Mouse (Mus musculus): ENCODE data around the gene Arsb. TPM values are rescaled to one million over a fixed set of nuclear protein-coding genes. Genes with fewer than 3 reads are reported as not detected.

The Arsb gene
- polyA plus RNA-seq, 1 experiment from 2014 or later = 7.8 TPM

DNA sequence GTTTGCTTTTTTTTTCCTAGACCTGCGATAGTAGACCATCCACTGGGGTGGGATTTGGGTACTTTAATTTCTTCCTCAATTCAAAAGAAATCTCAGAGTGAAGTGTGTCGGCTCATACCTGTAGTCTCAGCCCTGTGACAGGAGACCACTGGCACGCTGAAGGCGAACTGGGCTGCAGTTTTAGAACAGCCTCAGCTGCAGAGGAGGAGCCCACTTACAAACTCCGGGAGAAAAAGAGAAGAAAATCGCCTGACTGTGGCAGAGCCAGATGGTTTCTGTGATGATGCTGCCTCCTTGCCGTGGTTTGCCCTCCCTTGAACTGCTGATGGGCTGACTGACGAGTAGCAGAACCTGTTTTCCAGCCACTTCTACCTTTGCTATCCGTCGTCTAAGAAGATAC is 100.3 kb downstream of the Arsb start:
- no peak overlapping the region for H3K27ac ChIP-seq (replicated peaks; ENCODE audit: low read depth, low read length)
- no peaks in the 10 kb centered on the region for H3K36me3 ChIP-seq (replicated peaks; ENCODE audit: control insufficient read depth, insufficient read depth, low read depth, low read length)
- no peak overlapping the region for H3K4me3 ChIP-seq (ENCODE audit: low read depth, low read length)
- no peak for ATAC-seq (replicated peaks; ENCODE audit: insufficient number of reproducible peaks, low FRiP score, low TSS enrichment, low read depth)
- no peak for DNase-seq (ENCODE audit: low spot score)
- H3K9me3 ChIP-seq (replicated peaks; ENCODE audit: control insufficient read depth, low read length) = peaks cover 3% of the 10 kb centered on the region; the same call in 1 of the 2 replicates
- 73% methylated on average over 10 of the region's 10 CpGs for WGBS
- no peak overlapping the region for H3K4me2 ChIP-seq (ENCODE audit: low read depth, low read length)
- no peak overlapping the region for H3K9ac ChIP-seq (replicated peaks; ENCODE audit: low read length)
- no peaks in the 10 kb centered on the region for H3K27me3 ChIP-seq (ENCODE audit: control insufficient read depth, insufficient read depth, low read length)
- no peaks in the 10 kb centered on the region for H3K4me1 ChIP-seq (ENCODE audit: control insufficient read depth, insufficient read depth, low read length)

- no peak overlapping the region for H3K9ac ChIP-seq (replicated peaks; ENCODE audit: low read length)
- WGBS = 94% methylated on average over 6 of the region's 6 CpGs
- no peaks in the 10 kb centered on the region for H3K36me3 ChIP-seq (replicated peaks; ENCODE audit: control insufficient read depth, insufficient read depth, low read depth, low read length)
Measured at GRCm38 (mm10) chr13:93872591-93872990, 101.2 kb downstream of the Arsb start.

GRCm38 (mm10) chr13:93877924-93878323 is 106.5 kb downstream of the Arsb start:
- ATAC-seq (replicated peaks; ENCODE audit: insufficient number of reproducible peaks, low FRiP score, low TSS enrichment, low read depth) (no peak), DNase-seq (ENCODE audit: low spot score) (no peak)
- no peak overlapping the region for H3K4me3 ChIP-seq (ENCODE audit: low read depth, low read length)
- no peak overlapping the region for H3K27ac ChIP-seq (replicated peaks; ENCODE audit: low read depth, low read length)
- 84% methylated on average over 2 of the region's 2 CpGs for WGBS
- no peaks in the 10 kb centered on the region for H3K36me3 ChIP-seq (replicated peaks; ENCODE audit: control insufficient read depth, insufficient read depth, low read depth, low read length)
- no peaks in the 10 kb centered on the region for H3K4me1 ChIP-seq (ENCODE audit: control insufficient read depth, insufficient read depth, low read length)
- H3K9ac ChIP-seq (replicated peaks; ENCODE audit: low read length) = no peak overlapping the region
- no peaks in the 10 kb centered on the region for H3K27me3 ChIP-seq (ENCODE audit: control insufficient read depth, insufficient read depth, low read length)
- no peaks in the 10 kb centered on the region for H3K9me3 ChIP-seq (replicated peaks; ENCODE audit: control insufficient read depth, low read length)
- H3K4me2 ChIP-seq (ENCODE audit: low read depth, low read length) = no peak overlapping the region

More at GRCm38 (mm10) chr13:93872591-93872990, 101.2 kb downstream of the Arsb start:
- no peaks in the 10 kb centered on the region for H3K4me1 ChIP-seq (ENCODE audit: control insufficient read depth, insufficient read depth, low read length)
- H3K4me3 ChIP-seq (ENCODE audit: low read depth, low read length) = no peak overlapping the region
- H3K4me2 ChIP-seq (ENCODE audit: low read depth, low read length) = no peak overlapping the region
- peaks cover 3% of the 10 kb centered on the region; the same call in 1 of the 2 replicates for H3K9me3 ChIP-seq (replicated peaks; ENCODE audit: control insufficient read depth, low read length)
- H3K27ac ChIP-seq (replicated peaks; ENCODE audit: low read depth, low read length) = no peak overlapping the region
- no peaks in the 10 kb centered on the region for H3K27me3 ChIP-seq (ENCODE audit: control insufficient read depth, insufficient read depth, low read length)
- ATAC-seq (replicated peaks; ENCODE audit: insufficient number of reproducible peaks, low FRiP score, low TSS enrichment, low read depth) = no peak
- no peak for DNase-seq (ENCODE audit: low spot score)

GRCm38 (mm10) chr13:93879426-93879825 is 108.0 kb downstream of the Arsb start:
- Histone ChIP-seq H3K9me3 (replicated peaks; ENCODE audit: control insufficient read depth, low read length) (no peaks in the 10 kb centered on the region), H3K4me1 (ENCODE audit: control insufficient read depth, insufficient read depth, low read length) (no peaks in the 10 kb centered on the region), H3K27me3 (ENCODE audit: control insufficient read depth, insufficient read depth, low read length) (no peaks in the 10 kb centered on the region), H3K27ac (replicated peaks; ENCODE audit: low read depth, low read length) (no peak overlapping the region), H3K36me3 (replicated peaks; ENCODE audit: control insufficient read depth, insufficient read depth, low read depth, low read length) (no peaks in the 10 kb centered on the region), H3K4me3 (ENCODE audit: low read depth, low read length) (no peak overlapping the region), H3K9ac (replicated peaks; ENCODE audit: low read length) (no peak overlapping the region), H3K4me2 (ENCODE audit: low read depth, low read length) (no peak overlapping the region)
- DNase-seq (ENCODE audit: low spot score) = no peak
- no peak for ATAC-seq (replicated peaks; ENCODE audit: insufficient number of reproducible peaks, low FRiP score, low TSS enrichment, low read depth)
- WGBS = 86% methylated on average over 5 of the region's 5 CpGs

- H3K27me3 ChIP-seq (ENCODE audit: control insufficient read depth, insufficient read depth, low read length) = no peaks in the 10 kb centered on the region
- ATAC-seq (replicated peaks; ENCODE audit: insufficient number of reproducible peaks, low FRiP score, low TSS enrichment, low read depth) (no peak), DNase-seq (ENCODE audit: low spot score) (no peak)
- no peak overlapping the region for H3K27ac ChIP-seq (replicated peaks; ENCODE audit: low read depth, low read length)
- H3K4me3 ChIP-seq (ENCODE audit: low read depth, low read length) = no peak overlapping the region
- H3K36me3 ChIP-seq (replicated peaks; ENCODE audit: control insufficient read depth, insufficient read depth, low read depth, low read length) = no peaks in the 10 kb centered on the region
- 79% methylated on average over 3 of the region's 3 CpGs for WGBS
- H3K9ac ChIP-seq (replicated peaks; ENCODE audit: low read length) = no peak overlapping the region
- no peaks in the 10 kb centered on the region for H3K4me1 ChIP-seq (ENCODE audit: control insufficient read depth, insufficient read depth, low read length)
- no peak overlapping the region for H3K4me2 ChIP-seq (ENCODE audit: low read depth, low read length)
- no peaks in the 10 kb centered on the region for H3K9me3 ChIP-seq (replicated peaks; ENCODE audit: control insufficient read depth, low read length)
Measured at GRCm38 (mm10) chr13:93882132-93882531, 110.7 kb downstream of the Arsb start.

GRCm38 (mm10) chr13:93886999-93887398 is 115.6 kb downstream of the Arsb start:
- H3K27me3 ChIP-seq (ENCODE audit: control insufficient read depth, insufficient read depth, low read length) = no peaks in the 10 kb centered on the region
- no peak overlapping the region for H3K4me2 ChIP-seq (ENCODE audit: low read depth, low read length)
- 88% methylated on average over 5 of the region's 5 CpGs for WGBS
- no peaks in the 10 kb centered on the region for H3K9me3 ChIP-seq (replicated peaks; ENCODE audit: control insufficient read depth, low read length)
- no peak overlapping the region for H3K27ac ChIP-seq (replicated peaks; ENCODE audit: low read depth, low read length)
- ATAC-seq (replicated peaks; ENCODE audit: insufficient number of reproducible peaks, low FRiP score, low TSS enrichment, low read depth) = no peak
- H3K4me3 ChIP-seq (ENCODE audit: low read depth, low read length) = no peak overlapping the region
- H3K9ac ChIP-seq (replicated peaks; ENCODE audit: low read length) = no peak overlapping the region
- no peaks in the 10 kb centered on the region for H3K4me1 ChIP-seq (ENCODE audit: control insufficient read depth, insufficient read depth, low read length)
- no peak for DNase-seq (ENCODE audit: low spot score)
- no peaks in the 10 kb centered on the region for H3K36me3 ChIP-seq (replicated peaks; ENCODE audit: control insufficient read depth, insufficient read depth, low read depth, low read length)

- WGBS = 89% methylated on average over 2 of the region's 2 CpGs
- no peak for ATAC-seq (replicated peaks; ENCODE audit: insufficient number of reproducible peaks, low FRiP score, low TSS enrichment, low read depth)
- H3K4me3 ChIP-seq (ENCODE audit: low read depth, low read length) = no peak overlapping the region
Measured at GRCm38 (mm10) chr13:93888196-93888595, 116.8 kb downstream of the Arsb start.

DNA sequence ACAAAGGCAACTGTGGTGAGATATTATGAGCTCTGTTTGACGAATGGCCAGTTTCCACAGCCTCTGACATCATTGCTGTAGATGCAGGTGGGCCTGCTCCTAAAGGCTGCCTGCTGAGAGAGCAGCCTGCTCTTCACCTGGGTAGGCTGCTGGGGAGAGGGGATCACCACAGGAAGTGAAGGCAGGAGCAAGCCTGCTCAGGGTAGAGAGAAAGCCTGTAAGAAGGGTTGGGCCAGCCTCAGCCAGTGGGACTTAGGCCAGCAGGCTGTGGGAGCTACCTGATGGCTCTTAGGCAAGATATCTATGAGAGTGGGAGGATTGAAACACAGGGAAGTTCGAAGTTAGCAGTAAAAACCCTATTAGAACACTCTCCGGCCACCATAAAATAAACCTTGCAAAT is 117.5 kb downstream of the Arsb start:
- H3K27me3 ChIP-seq (ENCODE audit: control insufficient read depth, insufficient read depth, low read length) = no peaks in the 10 kb centered on the region
- H3K9ac ChIP-seq (replicated peaks; ENCODE audit: low read length) = no peak overlapping the region
- H3K9me3 ChIP-seq (replicated peaks; ENCODE audit: control insufficient read depth, low read length) = no peaks in the 10 kb centered on the region
- no peaks in the 10 kb centered on the region for H3K36me3 ChIP-seq (replicated peaks; ENCODE audit: control insufficient read depth, insufficient read depth, low read depth, low read length)
- DNase-seq (ENCODE audit: low spot score) (no peak), ATAC-seq (replicated peaks; ENCODE audit: insufficient number of reproducible peaks, low FRiP score, low TSS enrichment, low read depth) (no peak)
- WGBS = 74% methylated on average over 3 of the region's 3 CpGs
- no peak overlapping the region for H3K27ac ChIP-seq (replicated peaks; ENCODE audit: low read depth, low read length)
- no peak overlapping the region for H3K4me2 ChIP-seq (ENCODE audit: low read depth, low read length)
- H3K4me1 ChIP-seq (ENCODE audit: control insufficient read depth, insufficient read depth, low read length) = no peaks in the 10 kb centered on the region
- no peak overlapping the region for H3K4me3 ChIP-seq (ENCODE audit: low read depth, low read length)

More at GRCm38 (mm10) chr13:93888196-93888595, 116.8 kb downstream of the Arsb start:
- no peaks in the 10 kb centered on the region for H3K9me3 ChIP-seq (replicated peaks; ENCODE audit: control insufficient read depth, low read length)
- no peak for DNase-seq (ENCODE audit: low spot score)
- no peak overlapping the region for H3K27ac ChIP-seq (replicated peaks; ENCODE audit: low read depth, low read length)
- no peak overlapping the region for H3K9ac ChIP-seq (replicated peaks; ENCODE audit: low read length)
- H3K27me3 ChIP-seq (ENCODE audit: control insufficient read depth, insufficient read depth, low read length) = no peaks in the 10 kb centered on the region
- H3K36me3 ChIP-seq (replicated peaks; ENCODE audit: control insufficient read depth, insufficient read depth, low read depth, low read length) = no peaks in the 10 kb centered on the region
- H3K4me1 ChIP-seq (ENCODE audit: control insufficient read depth, insufficient read depth, low read length) = no peaks in the 10 kb centered on the region
- H3K4me2 ChIP-seq (ENCODE audit: low read depth, low read length) = no peak overlapping the region
